1 mouse cellular context compared by ENCODE assay signal in genomic region chr8:71853360-71853759, GRCm38 (mm10). TPM values are rescaled to one million over a fixed set of nuclear protein-coding genes. Genes with fewer than 3 reads are reported as not detected.
"Had no signal": no experiment of that assay in that cellular context is flagged by ENCODE, and none has a peak within 500 bp of the region (broad histone marks: within the 10 kb centered on the region; RNA-seq: fewer than 3 reads in every experiment).

No protein-coding gene starts in this region.

RNA-seq across cellular contexts. Expression of gene Zfp709, which starts 28.5 kb away (rescaled TPM):
- polyA plus RNA-seq: erythroblast, embryonic 14.5 days had no signal

RNA-seq across cellular contexts. Expression of gene Zfp882, which starts 55.0 kb away (rescaled TPM):
- polyA plus RNA-seq: erythroblast, embryonic 14.5 days had no signal
